Mouse (Mus musculus) megakaryocyte, embryonic 14.5 days (primary cell): Measurements from ENCODE around the gene Krt4.

Experiments used
- FLI1 ChIP-seq: IDR thresholded peaks from 2 replicates; pipeline ENCODE4 v1.6.1; 2012; ENCODE audit warnings: low read length, inconsistent platforms, mixed read lengths
- GATA1 ChIP-seq: IDR thresholded peaks from 3 replicates; pipeline ENCODE4 v1.6.1; 2012; ENCODE audit warnings: mixed read lengths, low read length, inconsistent platforms, borderline replicate concordance

DNA sequence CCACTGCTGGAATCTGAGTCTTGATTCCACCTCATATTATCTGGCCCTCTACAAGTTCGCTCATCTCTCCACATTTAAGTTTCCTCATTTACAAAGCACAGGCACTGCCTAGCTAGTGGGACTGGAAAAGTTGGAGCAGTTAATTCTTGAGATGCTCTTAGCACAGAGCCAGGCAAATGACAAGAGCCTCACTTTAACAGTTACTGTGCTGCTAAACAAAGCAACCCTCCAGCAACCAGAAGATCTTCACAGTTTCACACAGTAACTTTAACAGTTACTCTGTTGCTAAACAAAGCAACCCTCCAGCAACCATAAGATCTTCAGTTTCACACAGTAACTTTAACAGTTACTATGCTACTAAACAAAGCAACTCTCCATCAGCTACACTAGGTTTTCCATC, 50.2 kb downstream of the Krt4 start:
- TF ChIP-seq GATA1, result no peak
- no peak for TF ChIP-seq FLI1
